In the genomic region with DNA sequence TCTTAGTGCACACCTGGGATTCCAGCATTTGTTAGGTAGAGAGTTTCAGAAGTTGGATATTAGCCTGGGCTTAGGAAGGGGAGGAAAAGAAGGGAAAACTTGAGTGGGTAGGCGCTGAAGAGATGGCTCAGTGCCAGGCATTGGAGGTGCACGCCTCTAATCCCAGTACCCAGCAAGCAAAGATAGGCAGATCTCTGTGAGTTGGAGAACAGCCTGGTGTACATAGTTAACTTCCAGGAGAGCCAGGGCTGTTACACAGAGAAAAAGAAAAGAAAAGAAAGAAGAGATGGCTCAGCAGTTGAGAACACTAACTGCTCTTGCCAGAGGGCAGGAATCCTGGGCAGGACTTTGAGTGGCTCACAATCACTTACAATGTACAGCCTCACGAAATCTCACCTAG, we compare ENCODE assay signal across 26 mouse cellular contexts. TPM values are rescaled to one million over a fixed set of nuclear protein-coding genes. Genes with fewer than 3 reads are reported as not detected.
A peak's percentile ranks its signal among the peaks of the same experiment; 100 is the strongest.
DNase-seq lines count a peak whose midpoint lies in the region; ATAC-seq and TF ChIP-seq lines count a peak whose summit lies in the region.
"Had no signal": no experiment of that assay in that cellular context is flagged by ENCODE, and none has a peak within 500 bp of the region (broad histone marks: within the 10 kb centered on the region; RNA-seq: fewer than 3 reads in every experiment).

No protein-coding gene starts in this region.

- no peak overlapping the region for H3K4me3 ChIP-seq in forebrain, embryonic 14.5 days (ENCODE audit: low read depth, low read length)
- no peak overlapping the region for H3K4me3 ChIP-seq in forebrain, embryonic 11.5 days (ENCODE audit: low read depth, low read length)
- H3K4me3 ChIP-seq in lung, embryonic 16.5 days (ENCODE audit: low read length): no peak overlapping the region
- H3K4me3 ChIP-seq in lung, adult 2 months (replicated peaks; ENCODE audit: extremely low read depth, low read depth, low read length): no peak overlapping the region
- no peak overlapping the region for H3K4me3 ChIP-seq in forebrain, embryonic 16.5 days (replicated peaks; ENCODE audit: low read length)
- no peak overlapping the region for H3K4me3 ChIP-seq in stomach, postnatal 0 days (ENCODE audit: low read depth, low read length)
- H3K4me3 ChIP-seq: gastrocnemius, adult 2 months; heart, embryonic 15.5 days; limb, embryonic 13.5 days; liver, embryonic 12.5 days had no signal

- H3K27ac ChIP-seq in forebrain, embryonic 14.5 days (ENCODE audit: low read depth, low read length): peak overlapping the region; percentile 35
- no peak overlapping the region for H3K27ac ChIP-seq in forebrain, embryonic 11.5 days (ENCODE audit: low read depth, low read length)
- peak overlapping the region; percentile 70 for H3K27ac ChIP-seq in lung, embryonic 16.5 days (ENCODE audit: low read length)
- H3K27ac ChIP-seq in forebrain, embryonic 16.5 days (ENCODE audit: low read length): peak overlapping the region; percentile 20; the same call in 1 of the 2 replicates
- no peak overlapping the region for H3K27ac ChIP-seq in stomach, postnatal 0 days (replicated peaks)
- H3K27ac ChIP-seq: gastrocnemius, adult 2 months; heart, embryonic 15.5 days; hindbrain, embryonic 14.5 days; limb, embryonic 13.5 days; liver, embryonic 12.5 days had no signal

- peaks cover 74% of the 10 kb centered on the region for H3K36me3 ChIP-seq in forebrain, embryonic 14.5 days (ENCODE audit: control insufficient read depth, insufficient read depth, low read length)
- peaks cover 4% of the 10 kb centered on the region; the same call in 1 of the 2 replicates for H3K36me3 ChIP-seq in forebrain, embryonic 11.5 days (ENCODE audit: control insufficient read depth, insufficient read depth, low read length)
- peaks cover 39% of the 10 kb centered on the region for H3K36me3 ChIP-seq in lung, embryonic 16.5 days (ENCODE audit: control insufficient read depth, insufficient read depth, low read length)
- peaks cover 28% of the 10 kb centered on the region for H3K36me3 ChIP-seq in forebrain, embryonic 16.5 days (ENCODE audit: control insufficient read depth, insufficient read depth)
- H3K36me3 ChIP-seq in stomach, postnatal 0 days (ENCODE audit: control insufficient read depth, insufficient read depth, low read length): peaks cover 11% of the 10 kb centered on the region

- DNase-seq in forebrain, embryonic 14.5 days (ENCODE audit: low spot score): no peak
- DNase-seq in forebrain, embryonic 11.5 days (ENCODE audit: low spot score): no peak
- no peak for DNase-seq in lung, adult 2 months
- DNase-seq in stomach, postnatal 0 days (ENCODE audit: low spot score): peak; percentile 26
- no peak for DNase-seq in gastrocnemius, adult 8-10 months (ENCODE audit: low spot score in 2 of 2)
- DNase-seq: adrenal gland, postnatal 25 days; cerebellum, adult 9-10 months; gastrocnemius, adult 2 months; heart, postnatal 36 days; kidney, adult 2 months; kidney, postnatal 14 days; layer of hippocampus, postnatal 36 days; lung, adult 18-20 months had no signal

- no peak for TF ChIP-seq POLR2A in lung, adult 2 months (IDR thresholded peaks at IDR 0.05; ENCODE audit: borderline replicate concordance, extremely low read depth, low read depth, low read length)

- H3K4me2 ChIP-seq in forebrain, embryonic 14.5 days (ENCODE audit: low read length): no peak overlapping the region
- H3K4me2 ChIP-seq in forebrain, embryonic 11.5 days (ENCODE audit: low read depth, low read length, severe bottlenecking): no peak overlapping the region
- no peak overlapping the region for H3K4me2 ChIP-seq in lung, embryonic 16.5 days (ENCODE audit: low read depth, low read length)
- H3K4me2 ChIP-seq in forebrain, embryonic 16.5 days (ENCODE audit: low read length): no peak overlapping the region
- H3K4me2 ChIP-seq in stomach, postnatal 0 days (replicated peaks; ENCODE audit: low read depth): no peak overlapping the region
- H3K4me2 ChIP-seq: heart, embryonic 15.5 days; hindbrain, embryonic 14.5 days; limb, embryonic 13.5 days; liver, embryonic 12.5 days had no signal

- H3K27me3 ChIP-seq in forebrain, embryonic 14.5 days (replicated peaks; ENCODE audit: control insufficient read depth, insufficient read depth, low read length): no peaks in the 10 kb centered on the region
- H3K27me3 ChIP-seq in forebrain, embryonic 11.5 days (ENCODE audit: control insufficient read depth, insufficient read depth, low read length): no peaks in the 10 kb centered on the region
- H3K27me3 ChIP-seq in lung, embryonic 16.5 days (ENCODE audit: control insufficient read depth, insufficient read depth, low read depth, low read length): no peaks in the 10 kb centered on the region
- no peaks in the 10 kb centered on the region for H3K27me3 ChIP-seq in forebrain, embryonic 16.5 days (replicated peaks; ENCODE audit: control insufficient read depth, insufficient read depth, low read length)
- H3K27me3 ChIP-seq in stomach, postnatal 0 days (ENCODE audit: control insufficient read depth, insufficient read depth, low read length): no peaks in the 10 kb centered on the region
- H3K27me3 ChIP-seq: heart, embryonic 15.5 days; limb, embryonic 13.5 days; liver, embryonic 12.5 days had no signal

- no peak for ATAC-seq in forebrain, embryonic 14.5 days
- no peak for ATAC-seq in forebrain, embryonic 11.5 days (replicated peaks; ENCODE audit: low FRiP score)
- peak; percentile 76 for ATAC-seq in lung, embryonic 16.5 days (ENCODE audit: low read depth)
- no peak for ATAC-seq in forebrain, embryonic 16.5 days
- 0 out of 2 replicates have a peak, but pooled peaks have one; percentile 47 for ATAC-seq in stomach, postnatal 0 days (ENCODE audit: low FRiP score, low TSS enrichment)
- ATAC-seq: liver, embryonic 12.5 days had no signal

- no peak for TF ChIP-seq EP300 in stomach, postnatal 0 days (optimal IDR thresholded peaks at IDR 0.05)

- 0 out of 2 replicates have a peak, but pooled peaks cover 4% of the 10 kb centered on the region for H3K4me1 ChIP-seq in forebrain, embryonic 14.5 days (ENCODE audit: control insufficient read depth, insufficient read depth, low read length)
- no peaks in the 10 kb centered on the region for H3K4me1 ChIP-seq in forebrain, embryonic 11.5 days (replicated peaks; ENCODE audit: control insufficient read depth, insufficient read depth, low read length)
- no peaks in the 10 kb centered on the region for H3K4me1 ChIP-seq in lung, embryonic 16.5 days (replicated peaks; ENCODE audit: control insufficient read depth, insufficient read depth, low read length)
- no peaks in the 10 kb centered on the region for H3K4me1 ChIP-seq in lung, adult 2 months (ENCODE audit: control insufficient read depth, insufficient read depth, low read length)
- H3K4me1 ChIP-seq in forebrain, embryonic 16.5 days (replicated peaks; ENCODE audit: control insufficient read depth, insufficient read depth, low read length): peaks cover 5% of the 10 kb centered on the region; the same call in 1 of the 2 replicates
- no peaks in the 10 kb centered on the region for H3K4me1 ChIP-seq in stomach, postnatal 0 days (replicated peaks; ENCODE audit: control insufficient read depth, insufficient read depth)
- H3K4me1 ChIP-seq: limb, embryonic 13.5 days had no signal

- 41% methylated on average over 3 of the region's 3 CpGs for WGBS in forebrain, embryonic 14.5 days
- WGBS in forebrain, embryonic 11.5 days: 88% methylated on average over 3 of the region's 3 CpGs
- WGBS in lung, embryonic 16.5 days: 68% methylated on average over 3 of the region's 3 CpGs
- WGBS in lung, adult 2 months: 67% methylated on average over 3 of the region's 3 CpGs
- 42% methylated on average over 3 of the region's 3 CpGs for WGBS in forebrain, embryonic 16.5 days
- WGBS in stomach, postnatal 0 days: 25% methylated on average over 3 of the region's 3 CpGs

- H3K9me3 ChIP-seq in forebrain, embryonic 14.5 days (replicated peaks; ENCODE audit: control insufficient read depth, low read length): no peaks in the 10 kb centered on the region
- no peaks in the 10 kb centered on the region for H3K9me3 ChIP-seq in forebrain, embryonic 11.5 days (ENCODE audit: control insufficient read depth, low read length)
- no peaks in the 10 kb centered on the region for H3K9me3 ChIP-seq in lung, embryonic 16.5 days (ENCODE audit: control insufficient read depth, low read length)
- no peaks in the 10 kb centered on the region for H3K9me3 ChIP-seq in forebrain, embryonic 16.5 days (ENCODE audit: control insufficient read depth, low read length)
- no peaks in the 10 kb centered on the region for H3K9me3 ChIP-seq in stomach, postnatal 0 days (ENCODE audit: control insufficient read depth, low read length)
- H3K9me3 ChIP-seq: heart, embryonic 15.5 days; limb, embryonic 13.5 days; liver, embryonic 12.5 days had no signal

- TF ChIP-seq CTCF in lung, adult 2 months (IDR thresholded peaks at IDR 0.05; ENCODE audit: insufficient read depth, low read length): no peak
- TF ChIP-seq CTCF in stomach, postnatal 0 days (IDR thresholded peaks at IDR 0.05; ENCODE audit: low read depth): no peak

- no peak overlapping the region for H3K9ac ChIP-seq in forebrain, embryonic 14.5 days (ENCODE audit: low read length)
- no peak overlapping the region for H3K9ac ChIP-seq in forebrain, embryonic 11.5 days (ENCODE audit: low read length)
- no peak overlapping the region for H3K9ac ChIP-seq in lung, embryonic 16.5 days (ENCODE audit: low read length)
- no peak overlapping the region for H3K9ac ChIP-seq in forebrain, embryonic 16.5 days (replicated peaks; ENCODE audit: low read depth, low read length)
- H3K9ac ChIP-seq in stomach, postnatal 0 days (ENCODE audit: low read length): no peak overlapping the region
- H3K9ac ChIP-seq: heart, embryonic 15.5 days; hindbrain, embryonic 14.5 days; limb, embryonic 13.5 days; liver, embryonic 12.5 days had no signal

RNA-seq across cellular contexts. Expression of a gene that starts 20.4 kb away (rescaled TPM):
- 1.2 TPM in 2 replicates for polyA plus RNA-seq in forebrain, embryonic 14.5 days (2014; fragmentation: Nextera tagmentation; extraction: Ambion mirVana)
- polyA plus RNA-seq in forebrain, embryonic 11.5 days (2014; fragmentation: Nextera tagmentation; extraction: Ambion mirVana): 2.3 and 4.5 TPM in 2 replicates
- polyA plus RNA-seq in lung, embryonic 16.5 days (2015; fragmentation: Nextera tagmentation; extraction: Ambion mirVana): 0.54 and 1.1 TPM in 2 replicates
- 0.98 TPM in 1 of 2 replicates, not detected in the other for polyA plus RNA-seq in lung, adult 2 months (2012; rRNA removed)
- polyA plus RNA-seq in forebrain, embryonic 16.5 days (2015; fragmentation: Nextera tagmentation; extraction: Ambion mirVana): 1.9 and 2.9 TPM in 2 replicates
- polyA plus RNA-seq in stomach, postnatal 0 days (2015; fragmentation: Nextera tagmentation; extraction: Ambion mirVana): 0.87 and 0.89 TPM in 2 replicates
- total RNA-seq in gastrocnemius, adult 8-10 months (2022): not detected
- total RNA-seq: adrenal gland, postnatal 25 days; common myeloid progenitor, adult 5-6 weeks; gastrocnemius, adult 2 months; heart, postnatal 36 days; monocyte, adult 5-6 weeks had no signal

RNA-seq across cellular contexts. Expression of a gene that starts 25.0 kb away (rescaled TPM):
- polyA plus RNA-seq in forebrain, embryonic 14.5 days (2014; fragmentation: Nextera tagmentation; extraction: Ambion mirVana): 0.15 and 0.19 TPM in 2 replicates
- 0.41 and 0.77 TPM in 2 replicates for polyA plus RNA-seq in forebrain, embryonic 11.5 days (2014; fragmentation: Nextera tagmentation; extraction: Ambion mirVana)
- polyA plus RNA-seq in lung, embryonic 16.5 days (2015; fragmentation: Nextera tagmentation; extraction: Ambion mirVana): 0.33 and 0.35 TPM in 2 replicates
- polyA plus RNA-seq in lung, adult 2 months (2012; rRNA removed): 0.07 TPM in 2 replicates
- polyA plus RNA-seq in forebrain, embryonic 16.5 days (2015; fragmentation: Nextera tagmentation; extraction: Ambion mirVana): 0.37 and 0.86 TPM in 2 replicates
- not detected in 2 replicates for polyA plus RNA-seq in stomach, postnatal 0 days (2015; fragmentation: Nextera tagmentation; extraction: Ambion mirVana)
- total RNA-seq in gastrocnemius, adult 8-10 months (2022): under 1 TPM in 1 of 4 experiments, not detected in 3; 0.17 TPM
- total RNA-seq: common myeloid progenitor, adult 5-6 weeks; gastrocnemius, adult 2 months; heart, postnatal 36 days; layer of hippocampus, postnatal 36 days; left cerebral cortex, postnatal 25 days; monocyte, adult 5-6 weeks; neutrophil, adult 5-6 weeks had no signal
- polyA plus RNA-seq: embryonic facial prominence, embryonic 11.5 days; kidney, adult 2 months; small intestine, adult 2 months; urinary bladder, adult 2 months had no signal

RNA-seq across cellular contexts. Expression of a gene that starts 32.2 kb away (rescaled TPM):
- 19.8 and 23.6 TPM in 2 replicates for polyA plus RNA-seq in forebrain, embryonic 14.5 days (2014; fragmentation: Nextera tagmentation; extraction: Ambion mirVana)
- polyA plus RNA-seq in forebrain, embryonic 11.5 days (2014; fragmentation: Nextera tagmentation; extraction: Ambion mirVana): 5.5 and 7.6 TPM in 2 replicates
- 2.7 and 4.4 TPM in 2 replicates for polyA plus RNA-seq in lung, embryonic 16.5 days (2015; fragmentation: Nextera tagmentation; extraction: Ambion mirVana)
- polyA plus RNA-seq in lung, adult 2 months (2012; rRNA removed): 1.2 and 1.8 TPM in 2 replicates
- 22.0 and 27.1 TPM in 2 replicates for polyA plus RNA-seq in forebrain, embryonic 16.5 days (2015; fragmentation: Nextera tagmentation; extraction: Ambion mirVana)
- polyA plus RNA-seq in stomach, postnatal 0 days (2015; fragmentation: Nextera tagmentation; extraction: Ambion mirVana): 0.50 and 0.70 TPM in 2 replicates
- under 1 TPM; 0.29 to 0.48 (median 0.36) TPM for total RNA-seq in gastrocnemius, adult 8-10 months (2022)
- total RNA-seq: monocyte, adult 5-6 weeks; neutrophil, adult 5-6 weeks had no signal

RNA-seq across cellular contexts. Expression of a gene that starts 43.2 kb away (rescaled TPM):
- polyA plus RNA-seq in forebrain, embryonic 14.5 days (2014; fragmentation: Nextera tagmentation; extraction: Ambion mirVana): 3.5 and 5.0 TPM in 2 replicates
- polyA plus RNA-seq in forebrain, embryonic 11.5 days (2014; fragmentation: Nextera tagmentation; extraction: Ambion mirVana): 17.6 and 18.6 TPM in 2 replicates
- polyA plus RNA-seq in lung, embryonic 16.5 days (2015; fragmentation: Nextera tagmentation; extraction: Ambion mirVana): 15.6 and 21.3 TPM in 2 replicates
- polyA plus RNA-seq in lung, adult 2 months (2012; rRNA removed): 9.8 and 12.6 TPM in 2 replicates
- 10.8 and 12.1 TPM in 2 replicates for polyA plus RNA-seq in forebrain, embryonic 16.5 days (2015; fragmentation: Nextera tagmentation; extraction: Ambion mirVana)
- polyA plus RNA-seq in stomach, postnatal 0 days (2015; fragmentation: Nextera tagmentation; extraction: Ambion mirVana): 5.7 and 6.1 TPM in 2 replicates
- total RNA-seq in gastrocnemius, adult 8-10 months (2022): under 1 TPM in 3 of 4 experiments, not detected in 1; 0.13 to 0.34 (median 0.27) TPM

Comparison
In these comparisons a context has a peak if more than half of its experiments do, and no peak if none do; other contexts are left out.
1. H3K27ac ChIP-seq: peak in forebrain, embryonic 14.5 days (single experiment), lung, embryonic 16.5 days (single experiment) and forebrain, embryonic 16.5 days (single experiment); none in forebrain, embryonic 11.5 days (single experiment) and stomach, postnatal 0 days (single experiment).
2. ATAC-seq: peak in lung, embryonic 16.5 days (single experiment) and stomach, postnatal 0 days (single experiment); none in forebrain, embryonic 14.5 days (single experiment), forebrain, embryonic 11.5 days (single experiment) and forebrain, embryonic 16.5 days (single experiment).